Mouse (Mus musculus) hindbrain, embryonic 15.5 days (tissue): ENCODE measurements around the gene Gm13212. TPM values are rescaled to one million over a fixed set of nuclear protein-coding genes. Genes with fewer than 3 reads are reported as not detected.
"Not testable (repeated sequence)": the region's sequence is repeated elsewhere in the genome, so short reads cannot be mapped to it uniquely, and the experiment has no call there.

Experiments used
- ATAC-seq: fragments of 200-750 bp; cut with Nextera tagmentation; 2 replicates; pipeline ENCODE4 v1.8.0; 2017; ENCODE audit warnings: low read depth, moderate number of reproducible peaks, moderate TSS enrichment; ENCODE audit not compliant: low FRiP score
- H3K27ac ChIP-seq: fragments of 300-500 bp; sonication (generic); replicated peaks from 2 replicates; pipeline ENCODE4 v1.5.1; 2015; ENCODE audit warnings: mild to moderate bottlenecking, inconsistent platforms
- H3K27me3 ChIP-seq: fragments of 300-500 bp; sonication (generic); 2 replicates; pipeline ENCODE4 v1.6.1; 2015; ENCODE audit warnings: control low read depth, inconsistent platforms
- H3K36me3 ChIP-seq: fragments of 300-500 bp; sonication (generic); 2 replicates; pipeline ENCODE4 v1.6.1; 2015; ENCODE audit warnings: control low read depth, inconsistent platforms
- H3K4me1 ChIP-seq: fragments of 300-500 bp; sonication (generic); replicated peaks from 2 replicates; pipeline ENCODE4 v1.6.1; 2015; ENCODE audit warnings: control low read depth, inconsistent platforms
- H3K4me2 ChIP-seq: fragments of 300-500 bp; sonication (generic); 2 replicates; pipeline ENCODE4 v1.6.1; 2015; ENCODE audit warnings: moderate library complexity, mild to moderate bottlenecking, inconsistent platforms
- H3K4me3 ChIP-seq: fragments of 300-500 bp; sonication (generic); 2 replicates; pipeline ENCODE4 v1.5.1; 2015; ENCODE audit warnings: mild to moderate bottlenecking, inconsistent platforms
- H3K9ac ChIP-seq: fragments of 300-500 bp; sonication (generic); 2 replicates; pipeline ENCODE4 v1.6.1; 2015; ENCODE audit warnings: inconsistent platforms
- H3K9me3 ChIP-seq: fragments of 300-500 bp; sonication (generic); 2 replicates; pipeline ENCODE4 v1.6.1; 2016; ENCODE audit warnings: control low read depth, inconsistent platforms
- WGBS: fragments of 180-500 bp; shearing (Covaris S2); methylation state at CpG from one replicate; pipeline ENCODE4 v1.1.7; 2015; 5-methylcytosine and 5-hydroxymethylcytosine counted together
- polyA plus RNA-seq: library from polyadenylated mRNA; unstranded; fragments of >200 nt; fragmentation: Nextera tagmentation; extraction: Ambion mirVana; gene quantifications from 2 replicates; pipeline ENCODE4 v1.2.1, GENCODE M21; 2015

Gm13212 gene
- polyA plus RNA-seq, 1 experiment from 2014 or later = 0.16 TPM

DNA sequence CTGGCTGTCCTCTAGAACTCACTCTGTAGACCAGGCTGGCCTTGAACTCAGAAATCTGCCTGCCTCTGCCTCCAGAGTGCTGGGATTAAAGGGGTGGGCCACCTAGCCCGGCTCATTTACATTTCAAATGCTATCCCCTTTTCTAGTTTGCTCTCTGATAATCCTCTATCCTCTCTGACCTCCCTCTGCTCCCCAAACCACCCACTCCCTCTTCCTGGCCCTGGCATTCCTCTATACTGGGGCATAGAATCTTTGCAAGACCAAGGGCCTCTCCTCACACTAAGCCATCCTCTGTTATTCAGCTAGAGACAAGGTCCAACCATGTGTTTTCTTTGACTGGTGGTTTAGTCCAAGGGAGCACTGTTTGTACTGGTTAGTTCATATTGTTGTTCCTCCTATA lies 9.2 kb downstream of the Gm13212 start:
- not testable (repeated sequence) for H3K9ac ChIP-seq, H3K27me3 ChIP-seq, H3K4me2 ChIP-seq, H3K36me3 ChIP-seq, H3K4me1 ChIP-seq, H3K27ac ChIP-seq, H3K4me3 ChIP-seq, ATAC-seq
- H3K9me3 ChIP-seq = peaks cover 10% of the 10 kb centered on the region
- 67% methylated on average over 1 of the region's 1 CpGs for WGBS

DNA sequence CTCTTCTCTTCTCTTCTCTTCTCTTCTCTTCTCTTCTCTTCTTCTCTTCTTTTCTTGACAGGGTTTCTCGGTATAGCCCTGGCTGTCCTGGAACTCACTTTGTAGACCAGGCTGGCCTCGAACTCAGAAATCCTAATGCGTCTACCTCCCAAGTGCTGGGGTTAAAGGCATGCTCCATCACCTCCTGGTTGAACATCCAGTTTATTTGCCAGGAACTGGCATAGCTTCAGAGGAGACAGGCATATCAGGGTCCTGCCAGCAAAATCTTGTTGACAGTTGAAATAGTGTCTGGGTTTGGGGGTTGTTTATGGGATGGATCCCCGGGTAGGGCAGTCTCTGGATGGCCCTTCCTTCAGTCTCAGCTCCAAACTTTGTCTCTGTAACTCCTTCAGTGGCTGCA lies 9.8 kb downstream of the Gm13212 start:
- not testable (repeated sequence) for H3K4me2 ChIP-seq, H3K36me3 ChIP-seq, H3K9ac ChIP-seq, H3K27me3 ChIP-seq, ATAC-seq, H3K4me1 ChIP-seq, H3K27ac ChIP-seq, H3K4me3 ChIP-seq
- H3K9me3 ChIP-seq = peaks cover 10% of the 10 kb centered on the region
- WGBS = 94% methylated on average over 4 of the region's 4 CpGs

DNA sequence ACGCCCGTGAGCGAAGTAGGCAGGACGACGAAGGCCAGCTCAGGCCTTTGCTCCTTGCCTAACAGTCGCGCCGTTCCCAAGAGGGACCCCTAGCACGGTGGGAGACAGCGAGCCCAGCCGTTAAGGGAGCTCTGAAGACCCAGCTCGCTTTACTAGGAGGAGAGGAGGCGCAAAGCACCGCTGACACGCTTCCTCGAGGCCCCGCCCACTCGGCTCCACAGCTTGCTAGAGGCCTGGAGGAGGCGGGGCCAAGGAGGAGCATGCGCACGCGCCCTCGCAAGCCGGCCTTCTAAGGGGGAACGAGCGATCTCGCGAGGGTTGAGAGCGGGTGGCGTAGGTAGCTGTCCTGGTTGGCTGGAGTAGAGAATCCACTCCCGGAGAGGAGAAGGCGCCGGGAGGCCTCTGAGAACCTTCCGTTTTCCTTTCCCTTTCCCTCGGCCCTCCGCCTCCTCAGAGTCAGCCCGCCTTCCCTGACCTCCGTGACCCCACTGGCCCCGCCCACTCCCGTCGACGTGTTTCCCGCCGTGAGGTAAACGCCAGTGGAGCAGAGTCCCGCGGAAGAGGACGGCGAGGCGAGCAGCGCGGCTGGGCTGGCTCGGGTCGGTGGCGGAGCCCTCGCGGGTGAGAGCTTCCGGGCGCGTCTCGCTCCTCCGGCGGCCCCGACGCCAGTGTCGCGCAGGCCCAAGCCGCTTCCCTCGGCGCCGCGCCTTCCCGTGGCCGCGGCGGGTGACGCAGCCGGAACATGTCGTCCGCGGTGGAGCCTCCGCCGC lies 55.6 kb downstream of the Gm13212 start:
- not testable (repeated sequence) for ATAC-seq, H3K9ac ChIP-seq, H3K36me3 ChIP-seq, H3K4me3 ChIP-seq, H3K27ac ChIP-seq, H3K4me2 ChIP-seq, H3K27me3 ChIP-seq, H3K9me3 ChIP-seq, H3K4me1 ChIP-seq
- 23% methylated on average over 69 of the region's 83 CpGs for WGBS

DNA sequence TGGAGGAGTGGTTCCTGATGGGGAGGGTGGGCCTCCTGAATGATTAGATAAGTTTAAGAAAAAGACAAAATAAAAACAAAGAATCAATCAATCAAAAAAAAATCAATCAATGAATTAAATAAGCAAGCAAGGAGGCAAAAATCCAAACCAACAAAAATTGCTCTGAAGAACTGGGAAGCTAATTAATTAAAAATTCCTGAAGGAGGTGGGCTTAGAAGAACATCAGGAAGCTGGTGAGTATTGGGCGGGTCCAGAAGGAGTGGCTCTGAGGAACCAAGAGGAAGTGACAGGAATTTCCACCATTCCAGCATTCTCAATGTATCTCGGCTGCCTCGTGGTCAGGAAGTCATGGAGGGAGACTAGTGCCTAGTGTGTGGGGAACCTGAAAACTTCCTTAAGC lies 85.4 kb downstream of the Gm13212 start, which contains the start of gene Zfp980:
Gene Zfp980, plus strand, starts transcription at position 301 of the 400 bp plus-strand sequence.
- not testable (repeated sequence) for H3K27ac ChIP-seq, H3K9me3 ChIP-seq, ATAC-seq, H3K4me2 ChIP-seq, H3K4me1 ChIP-seq, H3K36me3 ChIP-seq, H3K27me3 ChIP-seq, H3K4me3 ChIP-seq, H3K9ac ChIP-seq
- 91% methylated on average over 3 of the region's 3 CpGs for WGBS

GRCm38 (mm10) chr4:145674286-145674780 lies 89.4 kb downstream of the Gm13212 start:
- H3K27ac ChIP-seq, H3K4me3 ChIP-seq, H3K9me3 ChIP-seq, H3K36me3 ChIP-seq, H3K4me1 ChIP-seq, H3K27me3 ChIP-seq, H3K4me2 ChIP-seq, H3K9ac ChIP-seq, ATAC-seq: not testable (repeated sequence)
- 66% methylated on average over 2 of the region's 2 CpGs for WGBS

Other genes starting within 250 kb of the Gm13212 start
- 0.05 TPM in 1 of 2 replicates, not detected in the other for gene Zfp990, start 74.4 kb upstream of the Gm13212 start, polyA plus RNA-seq
- gene Zfp980, start 85.5 kb downstream of the Gm13212 start, polyA plus RNA-seq = not detected in 2 replicates